Mouse (Mus musculus) kidney, adult 2 months (tissue): ENCODE measurements around the gene Spns2. TPM values are rescaled to one million over a fixed set of nuclear protein-coding genes. Genes with fewer than 3 reads are reported as not detected.
A peak's percentile ranks its signal among the peaks of the same experiment; 100 is the strongest.

Experiments
- DNase-seq: peaks from one replicate; pipeline ENCODE4 v3.0.0; 2021
- H3K27ac ChIP-seq: fragments of 200-500 bp; 2 replicates; pipeline ENCODE4 v1.5.1; 2012; ENCODE audit warnings: low read depth, low read length, control low read depth, inconsistent platforms; ENCODE audit not compliant: insufficient read depth
- H3K27me3 ChIP-seq: fragments of 200-500 bp; replicated peaks from 2 replicates; pipeline ENCODE4 v1.6.1; 2012; ENCODE audit warnings: mild to moderate bottlenecking, moderate library complexity, low read length, inconsistent platforms; ENCODE audit not compliant: control insufficient read depth, insufficient read depth
- H3K36me3 ChIP-seq: fragments of 200-500 bp; 2 replicates; pipeline ENCODE4 v1.6.1; 2012; ENCODE audit warnings: mild to moderate bottlenecking, moderate library complexity, low read length, inconsistent platforms; ENCODE audit not compliant: control insufficient read depth, insufficient read depth
- H3K4me1 ChIP-seq: fragments of 200-500 bp; 2 replicates; pipeline ENCODE4 v1.6.1; 2011; ENCODE audit warnings: low read length; ENCODE audit not compliant: control insufficient read depth, insufficient read depth
- H3K4me3 ChIP-seq: fragments of 200-500 bp; 2 replicates; pipeline ENCODE4 v1.5.1; 2011; ENCODE audit warnings: mild to moderate bottlenecking, low read depth, low read length, control low read depth; ENCODE audit not compliant: insufficient read depth
- CTCF ChIP-seq: fragments of 200-500 bp; conservative IDR thresholded peaks from 2 replicates; pipeline ENCODE4 v1.5.1; 2011; ENCODE audit warnings: low read depth, mild to moderate bottlenecking, control low read depth, low read length, moderate library complexity, mixed read lengths; ENCODE audit not compliant: insufficient read depth, insufficient read length
- POLR2A ChIP-seq: fragments of 200-500 bp; IDR thresholded peaks from one replicate; pipeline ENCODE4 v1.6.1; 2011; ENCODE audit warnings: low read depth, low read length, control low read depth
- WGBS: fragments of 180-500 bp; shearing (Covaris S2); methylation state at CpG from one replicate; pipeline ENCODE4 v1.1.7; 2018; 5-methylcytosine and 5-hydroxymethylcytosine counted together
- polyA plus RNA-seq: library from polyadenylated mRNA; depleted of rRNA; stranded (reverse); fragments of >200 nt; gene quantifications from 2 replicates; pipeline ENCODE4 v1.2.3, GENCODE M21; 2012; rRNA removed

The Spns2 gene
- polyA plus RNA-seq, 1 experiment: 102 TPM

GRCm38 (mm10) chr11:72406079-72406675 is 83.5 kb downstream of the Spns2 start:
- Histone ChIP-seq H3K36me3 (no peaks in the 10 kb centered on the region), H3K4me1 (peaks cover 30% of the 10 kb centered on the region), H3K27ac (peak overlapping the region; percentile 11; the same call in 1 of the 2 replicates), H3K4me3 (no peak overlapping the region), H3K27me3 (no peaks in the 10 kb centered on the region)
- WGBS: 54% methylated on average over 8 of the region's 8 CpGs
- no peak for DNase-seq
- TF ChIP-seq POLR2A (no peak), CTCF (no peak)

GRCm38 (mm10) chr11:72405532-72405931 is 84.2 kb downstream of the Spns2 start:
- Histone ChIP-seq H3K27ac (peak overlapping the region; percentile 11; the same call in 1 of the 2 replicates), H3K36me3 (no peaks in the 10 kb centered on the region), H3K4me3 (no peak overlapping the region), H3K4me1 (peaks cover 31% of the 10 kb centered on the region), H3K27me3 (no peaks in the 10 kb centered on the region)
- TF ChIP-seq POLR2A (no peak), CTCF (no peak)
- 63% methylated on average over 4 of the region's 4 CpGs for WGBS
- DNase-seq: no peak

- Histone ChIP-seq H3K27ac (peak overlapping the region; percentile 90), H3K27me3 (no peaks in the 10 kb centered on the region), H3K36me3 (no peaks in the 10 kb centered on the region), H3K4me3 (no peak overlapping the region), H3K4me1 (peaks cover 24% of the 10 kb centered on the region)
- no peak for DNase-seq
- TF ChIP-seq CTCF: no peak
- TF ChIP-seq POLR2A: no peak
- 76% methylated on average over 12 of the region's 12 CpGs for WGBS
Observed at GRCm38 (mm10) chr11:72402969-72403368, 86.7 kb downstream of the Spns2 start.

- Histone ChIP-seq H3K36me3 (no peaks in the 10 kb centered on the region), H3K4me3 (no peak overlapping the region), H3K27ac (peak overlapping the region; percentile 90), H3K4me1 (peaks cover 24% of the 10 kb centered on the region), H3K27me3 (no peaks in the 10 kb centered on the region)
- WGBS: 29% methylated on average over 5 of the region's 5 CpGs
- peak; percentile 72 for DNase-seq
- TF ChIP-seq POLR2A (no peak), CTCF (no peak)
Observed at GRCm38 (mm10) chr11:72402017-72402416, 87.7 kb downstream of the Spns2 start.

Other genes with a start within 250 kb of the Spns2 start
- gene Slc13a5, start 222.7 kb downstream of the Spns2 start, polyA plus RNA-seq: 0.16 and 0.27 TPM in 2 replicates
- gene Xaf1, start 188.3 kb downstream of the Spns2 start, polyA plus RNA-seq: 18.7 and 23.9 TPM in 2 replicates
- gene Fbxo39, start 175.5 kb downstream of the Spns2 start, polyA plus RNA-seq: 0.07 and 0.11 TPM in 2 replicates
- gene Tekt1, start 127.5 kb downstream of the Spns2 start, polyA plus RNA-seq: 0.13 TPM in 1 of 2 replicates, not detected in the other
- 20.3 and 22.1 TPM in 2 replicates for gene Smtnl2, start 78.2 kb downstream of the Spns2 start, polyA plus RNA-seq
- 24.3 and 29.3 TPM in 2 replicates for gene Ggt6, start 54.4 kb downstream of the Spns2 start, polyA plus RNA-seq
- gene Mybbp1a, start 48.5 kb downstream of the Spns2 start, polyA plus RNA-seq: 27.0 and 28.6 TPM in 2 replicates
- 8.9 and 9.4 TPM in 2 replicates for gene Spns3, start 60.6 kb upstream of the Spns2 start, polyA plus RNA-seq
- 8.4 and 8.9 TPM in 2 replicates for gene Ube2g1, start 117.4 kb upstream of the Spns2 start, polyA plus RNA-seq
- 25.9 TPM in 2 replicates for gene Ankfy1, start 200.1 kb upstream of the Spns2 start, polyA plus RNA-seq